Mouse (Mus musculus) heart, postnatal 25 days (tissue): ENCODE data around the gene Myh6. TPM values are rescaled to one million over a fixed set of nuclear protein-coding genes. Genes with fewer than 3 reads are reported as not detected.

Experiments
- DNase-seq: peaks from one replicate; pipeline ENCODE4 v3.0.0; 2022; ENCODE audit warnings: low spot score
- intact Hi-C: fragments of 180-260 bp; cut with DNase I; formaldehyde crosslinking; loops from one replicate; pipeline ENCODE4 v1.15.1; 2025
- microRNA-seq: library from miRNA; unstranded; fragments of <30 nt; microRNA quantifications from one replicate; pipeline ENCODE4 v1.2.0, GENCODE M21; 2022
- total RNA-seq, 2 experiments: library from RNA; stranded (reverse); gene quantifications; 2 replicates each; pipeline ENCODE4 v1.2.3; 2021

Gene Myh6
- total RNA-seq, 2 experiments from 2014 or later, result 23,221 to 24,394 TPM

- intact Hi-C loops, result no loop called here
- DNase-seq, result no peak
These were observed 54.4 kb downstream of the Myh6 start for GRCm38 (mm10) chr14:54912109-54912850.

DNA sequence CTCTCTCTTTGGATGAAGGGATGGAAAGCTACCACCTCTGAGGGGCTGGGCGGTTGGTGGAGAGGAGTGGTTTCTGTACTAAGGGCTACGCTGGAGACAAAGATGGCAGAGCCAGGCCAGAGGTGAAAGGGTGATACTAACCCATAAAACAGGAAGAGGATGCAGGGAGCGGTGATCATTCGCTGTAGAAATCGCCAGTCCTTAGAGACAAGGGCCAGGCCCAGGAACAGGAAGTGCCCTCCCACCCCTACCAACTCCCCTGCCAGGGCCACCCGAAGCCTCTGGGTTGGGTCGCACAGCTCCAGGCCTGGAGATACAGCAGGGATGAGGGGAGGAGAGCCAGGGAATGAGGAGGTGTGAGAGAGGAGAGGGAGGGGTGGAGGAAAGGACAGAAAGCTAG lies 58.0 kb downstream of the Myh6 start:
- DNase-seq, result no peak
- intact Hi-C loops, result no loop called here

- intact Hi-C loops, result loop anchor here (5.0 kb wide), 1 partner anchor 194 kb away; no protein-coding TSS in a partner anchor
- DNase-seq, result no peak
These were observed 63.1 kb downstream of the Myh6 start for GRCm38 (mm10) chr14:54903641-54904040.

DNA sequence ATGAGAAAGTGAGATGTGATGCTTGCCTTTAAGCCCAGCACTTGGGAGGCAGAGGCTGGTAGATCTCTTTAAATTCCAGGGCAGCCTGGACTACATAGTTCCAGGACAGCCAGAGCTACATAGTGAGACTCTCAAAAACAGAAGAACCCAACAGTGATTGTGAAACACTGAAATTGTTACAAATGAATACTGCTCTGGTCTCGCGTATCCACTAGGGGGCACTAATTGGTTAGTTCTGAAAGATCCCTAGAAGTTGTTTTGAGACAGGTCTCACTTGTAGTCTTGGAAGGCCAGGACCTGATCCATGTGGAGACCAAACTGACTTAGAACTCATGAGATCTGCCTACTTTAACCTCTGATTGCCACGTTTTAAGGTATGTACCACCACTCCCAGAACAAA lies 66.3 kb downstream of the Myh6 start:
- DNase-seq, result no peak
- intact Hi-C loops, result loop anchor here (1.0 to 5.0 kb wide), 3 partner anchors 39 to 197 kb away; partner anchors contain the start of gene Ngdn

- intact Hi-C loops, result no loop called here
- DNase-seq, result no peak
These were observed 69.3 kb downstream of the Myh6 start for GRCm38 (mm10) chr14:54897445-54897844.

DNA sequence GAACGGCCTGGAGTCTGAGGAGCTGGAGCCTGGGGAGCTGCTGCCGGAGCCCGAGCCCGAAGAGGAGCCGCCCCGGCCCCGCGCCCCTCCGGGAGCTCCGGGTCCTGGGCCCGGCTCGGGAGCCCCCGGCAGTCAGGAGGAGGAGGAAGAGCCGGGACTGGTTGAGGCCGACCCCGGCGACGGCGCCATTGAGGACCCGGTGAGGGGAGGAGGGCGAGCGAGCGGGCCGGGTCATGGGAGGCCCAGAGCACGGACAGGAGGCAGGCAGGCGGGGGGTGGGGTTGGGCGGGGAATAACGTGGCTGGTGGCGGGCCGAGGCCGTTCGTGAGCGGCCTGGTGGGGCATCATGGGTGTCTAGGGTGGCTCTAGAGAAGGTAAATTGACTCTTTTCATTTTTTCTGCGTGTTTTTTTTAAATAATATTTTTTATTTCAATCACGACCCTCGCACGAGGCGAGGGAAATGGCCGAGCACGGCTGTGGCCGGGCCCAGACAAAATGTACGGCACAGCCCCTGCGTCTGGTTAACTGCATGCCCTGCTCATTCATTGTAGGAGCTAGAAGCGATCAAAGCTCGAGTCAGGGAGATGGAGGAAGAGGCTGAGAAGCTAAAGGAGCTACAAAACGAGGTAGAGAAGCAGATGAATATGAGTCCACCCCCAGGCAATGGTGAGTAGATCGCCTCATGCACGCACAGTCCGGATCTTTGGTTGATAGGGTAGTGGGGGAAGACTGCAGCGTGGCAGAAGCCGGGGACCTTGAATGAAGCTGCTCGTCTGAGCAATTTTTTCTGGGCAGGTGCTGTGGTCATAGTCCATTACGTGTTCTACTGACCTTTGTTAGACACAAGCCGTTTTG lies 72.2 kb downstream of the Myh6 start:
- intact Hi-C loops, result no loop called here
- peak; percentile 62 for DNase-seq

DNA sequence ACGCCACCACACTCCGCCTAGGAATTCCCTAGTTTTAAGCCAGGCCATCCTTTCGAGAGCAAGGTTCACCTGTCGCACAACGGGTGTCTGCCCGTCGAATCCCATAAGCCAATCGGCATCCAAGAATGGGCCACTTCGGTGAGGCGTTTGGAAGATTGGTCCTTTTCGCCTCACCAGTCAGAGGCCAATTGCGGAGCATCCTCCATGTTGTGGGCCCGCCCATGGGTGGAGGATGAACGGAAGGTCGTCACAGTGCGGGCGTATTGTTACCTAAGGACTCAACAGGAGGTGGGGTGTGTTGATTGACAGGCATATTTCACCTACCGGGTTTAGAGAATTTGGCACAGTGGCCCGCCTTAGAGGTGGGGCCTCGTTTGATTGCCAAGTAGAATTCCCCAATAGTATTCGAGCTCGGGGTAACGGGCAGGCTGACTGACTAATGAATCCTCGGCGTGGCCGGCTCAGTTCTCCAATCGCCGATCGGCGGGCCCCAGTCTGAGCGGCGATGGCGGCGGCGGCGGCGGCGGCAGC lies 73.0 kb downstream of the Myh6 start:
- DNase-seq, result peak; percentile 99
- intact Hi-C loops, result no loop called here

DNA sequence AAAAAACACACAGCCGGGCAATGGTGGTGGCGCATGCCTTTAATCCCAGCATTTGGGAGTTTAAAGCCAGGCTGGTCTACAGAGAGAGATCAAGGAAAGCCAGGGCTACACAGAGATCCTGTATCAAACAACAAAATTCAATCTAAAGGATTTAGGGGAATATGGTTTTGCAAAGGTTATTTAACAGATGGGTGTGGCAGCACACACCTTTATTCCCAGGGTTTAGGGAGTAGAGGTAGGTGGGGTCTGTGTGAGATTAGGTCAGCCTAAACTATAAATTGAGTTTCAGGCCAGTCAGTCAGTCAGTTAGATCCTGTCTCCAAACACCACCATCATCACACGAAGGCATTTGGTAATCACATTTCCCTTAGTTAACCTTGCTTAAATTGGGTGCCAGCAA lies 74.5 kb downstream of the Myh6 start, which contains the start of gene Pabpn1:
Pabpn1 (plus strand) TSS at position 301 of the 400 bp plus-strand sequence.
- DNase-seq, result no peak
- intact Hi-C loops, result no loop called here

Small RNA genes lying within 50 kb of the gene (microRNA-seq; reads per million reads assigned to microRNA genes)
- 5,176 reads per million, percentile 92 among the genes with 10 or more reads in this experiment for gene Mir208a
- 279 reads per million, percentile 69 among the genes with 10 or more reads in this experiment for gene Mir208b

Other genes with a start within 250 kb of the Myh6 start
- 1 to 10 TPM; 2.4 to 2.8 TPM for gene Slc7a8, start 185.0 kb downstream of the Myh6 start, total RNA-seq
- not detected for gene Rnf212b, start 152.8 kb downstream of the Myh6 start, total RNA-seq
- 1 to 10 TPM; 4.7 to 7.3 TPM for gene Homez, start 96.0 kb downstream of the Myh6 start, total RNA-seq
- 1 to 10 TPM; 3.0 to 3.6 TPM for gene Ppp1r3e, start 89.4 kb downstream of the Myh6 start, total RNA-seq
- 10 to 100 TPM; 39.7 to 40.3 TPM for gene Bcl2l2, start 83.5 kb downstream of the Myh6 start, total RNA-seq
- gene Gm20521, start 83.5 kb downstream of the Myh6 start, total RNA-seq, result 1 to 10 TPM; 4.5 to 6.8 TPM
- 10 to 100 TPM; 50.7 to 55.6 TPM for gene Pabpn1, start 74.4 kb downstream of the Myh6 start, total RNA-seq
- gene Slc22a17, start 53.8 kb downstream of the Myh6 start, total RNA-seq, result 1 to 10 TPM; 2.7 to 3.1 TPM
- 1 to 10 TPM; 2.8 to 3.0 TPM for gene Efs, start 40.8 kb downstream of the Myh6 start, total RNA-seq
- not detected for gene Il25, start 34.2 kb downstream of the Myh6 start, total RNA-seq
- gene Cmtm5, start 30.7 kb downstream of the Myh6 start, total RNA-seq, result under 1 TPM; 0.29 to 0.36 TPM
- gene Gm17428, start 10.0 kb upstream of the Myh6 start, total RNA-seq, result not detected
- 1,000 to 10,000 TPM; 2,164 to 2,361 TPM for gene Myh7, start 27.7 kb upstream of the Myh6 start, total RNA-seq
- gene Ngdn, start 48.5 kb upstream of the Myh6 start, total RNA-seq, result 10 to 100 TPM; 26.0 to 27.0 TPM
- gene Zfhx2, start 125.4 kb upstream of the Myh6 start, total RNA-seq, result 1 to 10 TPM; 2.9 to 3.6 TPM
- gene Thtpa, start 127.9 kb upstream of the Myh6 start, total RNA-seq, result 10 to 100 TPM; 12.3 to 13.2 TPM
- gene Ap1g2, start 139.7 kb upstream of the Myh6 start, total RNA-seq, result 1 to 10 TPM; 4.4 to 4.6 TPM
- gene Jph4, start 150.0 kb upstream of the Myh6 start, total RNA-seq, result not detected